Mouse (Mus musculus): Measurements from ENCODE around the gene B9d1.

B9d1 gene

GRCm38 (mm10) chr11:61504713-61505257 lies at the start of gene B9d1:
Gene B9d1 (plus strand): TSS chr11:61505144.
- peak; percentile 99 to 100 for DNase-seq (ENCODE audit: low spot score in 2 of 2)

DNA sequence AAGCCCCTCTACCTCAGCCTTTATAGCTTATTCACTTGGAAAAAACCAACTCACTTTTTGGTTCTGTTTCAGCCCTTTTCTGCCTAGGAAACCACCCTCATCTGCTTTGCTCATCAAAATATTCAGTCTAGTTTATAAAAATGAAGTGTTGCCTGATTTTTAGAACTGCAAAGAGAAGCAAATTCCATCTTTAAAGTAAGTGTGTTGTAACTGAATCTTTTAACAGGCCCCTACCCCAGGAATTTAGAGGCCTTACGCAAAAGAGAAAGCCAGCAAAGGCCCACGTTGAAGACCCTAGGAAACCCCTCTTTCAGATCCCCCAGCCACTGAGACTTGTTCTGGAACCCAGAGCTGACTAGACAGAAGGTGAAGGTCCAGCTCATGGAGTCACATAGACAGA lies 40.9 kb upstream of the B9d1 start:
- DNase-seq (ENCODE audit: low spot score in 2 of 2): no peak

- no peak for DNase-seq (ENCODE audit: low spot score in 2 of 2)
These were observed 39.5 kb upstream of the B9d1 start for GRCm38 (mm10) chr11:61465422-61465821.

DNA sequence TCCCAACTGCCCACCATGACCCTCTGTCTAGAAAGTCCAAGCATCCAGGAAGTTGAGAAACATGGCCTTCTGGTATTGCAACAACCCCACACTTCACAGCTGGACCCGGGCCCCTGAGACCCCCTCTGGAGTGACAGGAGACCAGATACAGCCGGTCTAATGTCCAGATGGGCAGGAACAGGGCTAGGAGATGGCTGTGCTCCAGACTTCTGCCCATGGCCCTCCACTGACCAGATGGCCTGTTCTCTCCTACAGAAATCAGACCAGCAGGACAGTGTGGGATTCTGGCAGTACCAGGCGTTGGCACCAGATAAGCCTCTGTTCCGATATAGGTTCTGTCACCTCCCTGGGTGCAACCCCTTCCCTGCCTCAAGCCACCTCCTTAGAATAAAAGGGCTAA lies 36.4 kb upstream of the B9d1 start:
- DNase-seq (ENCODE audit: low spot score in 2 of 2): no peak

- no peak for DNase-seq (ENCODE audit: low spot score in 2 of 2)
These were observed 35.5 kb upstream of the B9d1 start for GRCm38 (mm10) chr11:61469317-61469917.

DNA sequence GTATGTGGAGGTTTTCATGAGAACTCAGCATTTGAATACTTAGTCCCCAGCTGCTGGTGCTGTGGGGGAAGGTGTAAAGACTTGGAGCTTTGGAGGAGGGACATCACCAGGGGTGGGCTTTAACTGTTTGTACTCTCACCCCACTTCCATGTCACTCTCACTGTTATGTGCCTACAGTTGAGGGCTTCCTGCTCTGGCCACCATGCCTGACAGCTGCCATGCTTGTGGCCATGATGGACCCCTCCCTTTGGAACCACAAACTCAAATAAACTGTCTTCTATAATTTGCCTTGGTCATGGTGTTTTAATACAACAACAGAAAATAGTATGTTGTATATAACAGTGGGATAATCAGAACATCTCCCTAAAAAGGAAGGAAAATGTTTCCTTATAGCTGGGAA lies 34.1 kb upstream of the B9d1 start:
- DNase-seq (ENCODE audit: low spot score in 2 of 2): no peak

- DNase-seq (ENCODE audit: low spot score in 2 of 2): no peak
These were observed 31.3 kb upstream of the B9d1 start for GRCm38 (mm10) chr11:61473630-61474029.

DNA sequence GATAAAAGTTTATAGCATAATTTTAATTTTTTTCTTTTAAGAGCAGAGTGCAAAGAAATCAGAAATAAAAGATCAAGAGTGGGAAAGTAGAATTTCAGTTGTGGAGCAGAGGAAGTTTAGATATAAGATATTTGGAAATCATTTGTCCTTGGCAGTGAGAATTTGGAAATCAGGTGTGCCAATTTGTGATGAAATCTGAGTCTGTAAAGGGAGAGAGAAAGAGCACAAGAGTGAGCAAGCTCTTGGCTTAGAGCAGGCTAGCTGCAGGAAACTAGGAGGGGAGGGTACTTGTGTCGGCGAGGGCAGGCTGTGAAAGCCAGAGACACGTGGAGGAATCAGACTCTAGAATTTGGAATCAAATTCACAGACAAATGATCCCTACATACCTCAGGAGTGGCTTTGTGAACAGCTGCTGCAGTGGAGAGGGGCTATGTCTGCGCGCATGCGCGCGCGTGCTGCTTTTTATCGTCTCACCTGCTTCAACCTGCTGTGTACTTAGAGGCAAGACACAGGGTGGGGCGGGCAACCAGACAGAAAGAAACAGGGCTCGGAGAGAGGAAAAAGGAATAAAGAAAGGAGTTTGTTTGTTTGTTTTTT lies 28.1 kb upstream of the B9d1 start:
- peak in 1 of 2 experiments; percentile 37 for DNase-seq (ENCODE audit: low spot score in 2 of 2)

DNA sequence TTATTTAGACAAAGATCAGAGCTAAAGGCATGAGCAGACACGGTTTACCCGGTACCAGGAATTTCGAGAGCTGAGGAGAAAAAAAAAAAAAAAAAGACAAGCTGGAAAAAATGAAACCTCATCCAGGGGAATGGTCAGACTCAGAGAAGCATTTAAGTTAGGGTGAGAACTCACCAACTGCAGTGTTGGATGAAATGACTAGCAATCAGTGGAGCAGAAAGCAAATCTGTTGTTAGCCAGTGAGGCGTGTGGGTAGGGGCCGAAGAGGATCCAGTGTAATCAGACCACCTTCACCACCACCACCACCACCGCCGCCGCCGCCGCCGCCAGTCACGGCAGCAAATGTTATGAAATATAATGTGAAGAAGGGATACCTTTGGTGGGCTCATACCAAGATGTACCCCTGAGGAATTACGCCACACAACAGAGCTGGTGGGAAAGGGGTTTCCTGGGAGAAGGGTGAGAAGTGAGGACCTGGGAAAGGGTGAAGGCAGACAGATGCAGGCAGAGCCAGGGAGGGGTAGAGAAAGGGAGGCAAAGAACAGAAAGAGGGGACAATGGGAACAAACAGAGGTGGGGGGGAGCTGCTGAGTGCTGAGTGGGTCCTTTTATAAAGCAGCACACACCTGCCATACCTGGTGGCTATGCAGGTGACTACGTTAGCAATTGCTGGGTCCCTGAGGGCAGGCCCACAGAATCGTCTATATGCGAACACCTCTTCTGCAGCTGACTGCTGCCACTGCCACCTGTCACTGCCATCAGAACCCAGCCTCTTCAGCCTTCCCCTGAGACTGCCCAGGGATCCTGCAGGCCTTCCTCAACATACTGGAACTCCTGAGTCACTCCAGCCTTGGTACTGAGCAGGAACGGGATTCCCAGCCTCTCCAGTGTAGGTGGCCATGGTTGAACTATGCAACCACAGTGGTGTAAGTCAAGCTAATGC lies 27.1 kb upstream of the B9d1 start:
- no peak for DNase-seq (ENCODE audit: low spot score in 2 of 2)

DNA sequence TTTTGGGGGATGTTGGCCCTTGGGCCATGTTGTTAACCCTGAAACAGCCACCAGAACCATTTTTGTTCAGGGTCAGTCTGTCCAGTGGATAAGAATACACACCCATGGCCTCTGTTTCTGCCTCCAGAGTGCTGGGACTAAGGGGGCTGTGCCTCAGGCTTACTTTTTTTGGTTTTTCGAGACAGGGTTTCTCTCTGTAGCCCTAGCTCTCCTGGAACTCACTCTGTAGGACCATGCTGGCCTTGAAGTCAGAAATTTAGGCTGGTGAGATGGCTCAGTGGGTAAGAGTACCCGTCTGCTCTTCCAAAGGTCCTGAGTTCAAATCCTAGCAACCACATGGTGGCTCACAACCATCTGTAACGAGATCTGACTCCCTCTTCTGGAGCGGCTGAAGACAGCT lies 26.2 kb upstream of the B9d1 start:
- no peak for DNase-seq (ENCODE audit: low spot score in 2 of 2)

DNA sequence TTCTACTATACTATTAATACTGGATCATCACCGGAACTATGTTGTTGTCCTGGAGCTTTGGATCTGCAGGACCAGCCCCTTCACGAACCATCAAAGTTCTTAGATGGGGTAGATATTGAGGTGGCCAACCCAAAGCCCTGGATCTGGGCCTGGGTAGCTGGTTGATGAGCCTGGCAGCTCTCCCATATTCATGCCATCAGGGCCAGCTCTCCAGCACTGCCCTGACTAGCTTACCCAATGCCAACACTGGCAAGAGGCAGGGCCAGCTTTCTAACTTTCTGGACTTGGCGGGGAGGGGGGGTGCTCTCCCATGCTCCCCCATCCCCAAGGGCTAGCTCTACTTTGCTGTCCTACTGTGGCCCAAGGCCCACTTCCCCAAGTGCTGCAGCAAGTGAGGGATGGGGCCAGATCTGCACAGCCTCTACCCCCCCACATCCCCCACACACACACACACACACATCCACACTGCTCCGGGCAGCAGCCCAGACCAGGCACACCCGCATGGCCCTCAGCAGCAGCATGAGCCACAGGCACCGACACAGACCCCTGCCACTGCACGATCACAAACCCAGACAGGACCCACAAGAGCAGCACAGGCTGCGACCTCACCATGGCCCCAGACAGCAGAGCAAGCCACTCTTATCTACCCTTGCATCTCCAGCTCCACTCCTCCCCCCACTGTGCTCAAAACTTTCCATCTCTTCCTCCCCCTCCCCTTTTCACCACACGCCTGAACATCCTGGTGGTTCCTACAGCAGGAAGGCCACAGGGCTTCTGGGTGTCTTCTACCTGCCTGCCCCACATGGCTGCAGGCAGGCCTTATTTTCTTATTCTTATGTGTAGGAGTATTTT lies 23.5 kb upstream of the B9d1 start:
- DNase-seq (ENCODE audit: low spot score in 2 of 2): no peak

DNA sequence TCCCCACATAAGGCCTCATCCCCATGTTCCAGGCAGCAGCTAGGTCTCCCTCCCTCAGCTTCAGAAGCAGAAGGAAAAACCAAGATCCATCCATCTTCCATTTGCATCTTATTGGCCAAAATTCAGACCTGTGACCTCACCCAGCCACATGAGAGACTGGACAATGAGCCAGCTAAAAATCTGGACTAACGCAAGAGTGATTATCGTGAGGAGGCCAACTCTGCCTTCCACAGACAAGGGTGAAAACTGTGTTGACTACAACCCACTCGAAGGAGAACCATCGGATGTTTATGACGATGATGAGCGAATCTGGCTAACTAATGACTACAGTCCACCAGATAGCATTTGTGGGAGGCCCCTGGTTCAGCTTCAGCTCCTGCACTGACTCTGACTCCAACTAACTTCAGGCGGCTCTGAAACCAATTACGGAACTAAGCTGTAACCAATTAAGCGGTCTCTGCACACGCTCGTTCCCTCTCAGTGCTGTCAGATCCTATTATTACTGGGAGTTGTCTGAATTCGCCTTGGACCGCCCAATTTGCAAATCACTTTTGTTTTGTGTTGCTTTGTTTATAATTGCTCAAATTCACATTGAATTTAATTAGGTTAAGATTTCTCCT lies 21.6 kb upstream of the B9d1 start:
- no peak for DNase-seq (ENCODE audit: low spot score in 2 of 2)

DNA sequence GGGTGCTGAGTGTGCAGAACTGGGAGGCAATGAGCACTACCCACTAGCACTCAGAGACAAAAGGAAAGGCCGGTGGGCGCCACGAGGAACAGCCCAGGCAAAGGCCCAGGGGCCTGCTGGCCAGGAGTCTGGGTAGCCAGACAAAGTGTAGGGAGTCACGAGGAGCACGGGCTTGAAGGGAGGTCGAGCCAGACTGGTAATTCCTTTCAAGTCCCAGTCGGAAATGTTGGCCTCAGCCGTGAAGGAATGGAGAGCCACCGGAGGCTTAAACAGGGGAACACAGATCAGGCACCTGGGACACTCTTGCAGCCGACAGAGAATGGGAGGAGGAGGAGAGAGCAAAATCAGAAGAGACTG lies 20.7 kb upstream of the B9d1 start:
- DNase-seq (ENCODE audit: low spot score in 2 of 2): no peak

GRCm38 (mm10) chr11:61484613-61485540 lies 20.1 kb upstream of the B9d1 start, which contains the start of gene Mfap4:
Gene Mfap4 (plus strand): TSS chr11:61485431.
- DNase-seq (ENCODE audit: low spot score in 2 of 2): peak; percentile 74 to 78

DNA sequence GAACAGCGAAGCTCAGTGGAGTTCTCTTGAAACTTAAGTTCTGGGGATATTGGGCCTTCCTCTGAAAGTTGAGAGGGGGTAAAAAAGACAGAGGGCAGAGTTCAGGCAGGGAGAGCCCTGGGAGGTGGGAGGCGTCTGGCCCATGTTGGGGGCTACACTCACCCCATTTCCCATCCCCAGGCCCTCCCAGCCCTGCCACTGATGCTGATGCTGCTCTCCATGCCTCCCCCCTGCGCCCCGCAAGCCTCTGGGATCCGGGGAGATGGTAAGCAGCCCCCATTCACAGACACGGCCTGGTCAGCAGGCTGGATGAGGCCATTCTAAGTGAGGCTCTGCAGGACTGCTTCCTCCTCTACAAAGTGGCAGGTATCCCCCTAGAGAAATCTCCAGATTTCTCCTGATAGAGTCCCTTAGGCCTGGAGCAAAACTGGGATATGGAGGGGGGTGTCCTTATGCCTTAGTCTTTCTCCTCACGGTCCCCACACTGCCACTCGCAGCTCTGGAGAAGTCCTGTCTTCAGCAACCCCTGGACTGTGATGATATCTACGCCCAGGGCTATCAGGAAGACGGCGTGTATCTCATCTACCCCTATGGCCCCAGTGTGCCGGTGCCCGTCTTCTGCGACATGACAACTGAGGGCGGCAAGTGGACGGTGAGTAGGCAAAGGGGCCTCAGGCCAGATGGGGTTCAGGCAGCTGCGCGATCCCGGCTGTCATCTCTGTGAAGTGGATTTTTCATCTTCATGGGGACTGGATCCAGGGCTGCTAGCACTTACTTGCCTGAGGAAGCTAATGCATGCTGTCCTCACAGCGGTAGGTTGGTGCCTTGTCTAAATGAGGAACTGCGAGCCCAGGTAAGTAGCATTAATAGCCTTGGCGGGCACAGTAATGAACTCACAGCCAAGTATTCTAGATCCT lies 19.1 kb upstream of the B9d1 start:
- DNase-seq (ENCODE audit: low spot score in 2 of 2): no peak

DNA sequence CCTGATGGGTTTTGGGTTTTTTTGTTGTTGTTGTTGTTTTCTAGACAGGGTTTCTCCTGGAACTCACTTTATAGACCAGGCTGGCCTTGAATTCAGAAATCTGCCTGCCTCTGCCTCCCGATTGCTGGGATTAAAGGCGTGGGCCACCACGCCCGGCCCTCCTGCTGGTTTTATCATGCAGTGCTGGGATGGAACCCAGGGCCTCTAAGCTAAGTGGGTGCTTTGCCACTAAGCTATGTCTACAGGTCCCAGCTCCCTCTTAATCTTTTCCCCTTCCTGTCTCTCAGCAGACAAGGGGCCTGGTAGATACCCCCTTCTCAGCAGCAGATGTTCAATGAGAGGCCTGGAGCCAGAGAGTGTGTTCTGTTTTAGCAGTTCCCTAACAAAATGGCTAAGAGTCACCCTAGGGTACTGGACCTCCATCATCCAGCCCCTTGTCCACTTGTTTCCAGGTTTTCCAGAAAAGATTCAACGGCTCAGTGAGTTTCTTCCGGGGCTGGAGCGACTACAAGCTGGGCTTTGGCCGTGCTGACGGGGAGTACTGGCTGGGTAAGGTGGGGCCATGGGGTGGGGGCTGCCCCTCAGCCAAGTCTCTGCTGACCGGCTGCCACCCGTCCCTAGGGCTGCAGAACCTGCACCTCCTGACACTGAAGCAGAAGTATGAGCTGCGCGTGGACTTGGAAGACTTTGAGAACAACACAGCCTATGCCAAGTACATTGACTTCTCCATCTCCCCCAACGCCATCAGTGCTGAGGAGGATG lies 18.3 kb upstream of the B9d1 start:
- DNase-seq (ENCODE audit: low spot score in 2 of 2): no peak

- DNase-seq (ENCODE audit: low spot score in 2 of 2): no peak
These were observed 17.5 kb upstream of the B9d1 start for GRCm38 (mm10) chr11:61487401-61487800.

- DNase-seq (ENCODE audit: low spot score in 2 of 2): no peak
These were observed 17.0 kb upstream of the B9d1 start for GRCm38 (mm10) chr11:61487936-61488335.
